Mouse (Mus musculus): ENCODE measurements around the gene Pid1. TPM values are rescaled to one million over a fixed set of nuclear protein-coding genes. Genes with fewer than 3 reads are reported as not detected.

Pid1 gene
- polyA plus RNA-seq, 1 experiment from 2014 or later, result 107 TPM

GRCm38 (mm10) chr1:84132451-84132850, 231.5 kb downstream of the Pid1 start:
- no peak for ATAC-seq (ENCODE audit: low FRiP score, low read depth)
- Histone ChIP-seq H3K4me3 (no peak overlapping the region), H3K4me2 (replicated peaks) (no peak overlapping the region), H3K9me3 (no peaks in the 10 kb centered on the region), H3K27ac (no peak overlapping the region), H3K36me3 (no peaks in the 10 kb centered on the region), H3K4me1 (0 out of 2 replicates have a peak, but pooled peaks cover 6% of the 10 kb centered on the region), H3K9ac (no peak overlapping the region), H3K27me3 (replicated peaks) (no peaks in the 10 kb centered on the region)
- 48% methylated on average over 4 of the region's 4 CpGs for WGBS

- no peak overlapping the region for H3K4me3 ChIP-seq
- WGBS, result 85% methylated on average over 1 of the region's 1 CpGs
- no peak overlapping the region for H3K9ac ChIP-seq
- 0 out of 2 replicates have a peak, but pooled peaks cover 6% of the 10 kb centered on the region for H3K4me1 ChIP-seq
- H3K4me2 ChIP-seq (replicated peaks), result no peak overlapping the region
- no peaks in the 10 kb centered on the region for H3K36me3 ChIP-seq
- H3K9me3 ChIP-seq, result no peaks in the 10 kb centered on the region
- no peak overlapping the region for H3K27ac ChIP-seq
- H3K27me3 ChIP-seq (replicated peaks), result no peaks in the 10 kb centered on the region
- ATAC-seq (ENCODE audit: low FRiP score, low read depth), result no peak
Observed at GRCm38 (mm10) chr1:84131799-84132198, 232.2 kb downstream of the Pid1 start.

DNA sequence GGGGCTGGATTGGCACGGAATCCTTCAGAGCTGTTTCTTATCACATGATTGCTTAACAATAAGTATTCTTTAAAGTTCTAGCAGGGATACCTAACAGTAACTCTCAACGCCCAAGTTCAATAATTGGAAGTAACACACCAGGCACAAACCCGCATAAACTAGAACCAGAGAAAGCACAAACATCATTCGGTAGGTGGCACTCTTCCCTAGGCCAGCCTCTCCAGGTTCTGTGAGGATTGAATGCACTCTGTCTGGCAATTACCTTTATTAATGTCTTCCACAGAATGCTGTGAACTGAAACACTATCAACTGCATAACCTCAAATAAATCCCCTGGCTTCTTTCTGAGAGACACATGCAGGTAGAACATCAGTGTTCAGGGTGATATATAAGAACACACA, 235.5 kb downstream of the Pid1 start:
- 0 out of 2 replicates have a peak, but pooled peaks cover 6% of the 10 kb centered on the region for H3K4me1 ChIP-seq
- H3K9ac ChIP-seq, result no peak overlapping the region
- H3K27me3 ChIP-seq (replicated peaks), result no peaks in the 10 kb centered on the region
- no peak for ATAC-seq (ENCODE audit: low FRiP score, low read depth)
- H3K9me3 ChIP-seq, result no peaks in the 10 kb centered on the region
- H3K4me2 ChIP-seq (replicated peaks), result no peak overlapping the region
- WGBS, result 72% methylated on average over 4 of the region's 4 CpGs
- no peaks in the 10 kb centered on the region for H3K36me3 ChIP-seq
- no peak overlapping the region for H3K27ac ChIP-seq
- no peak overlapping the region for H3K4me3 ChIP-seq

GRCm38 (mm10) chr1:84119306-84119705, 244.7 kb downstream of the Pid1 start:
- no peaks in the 10 kb centered on the region for H3K9me3 ChIP-seq
- H3K9ac ChIP-seq, result no peak overlapping the region
- H3K4me2 ChIP-seq (replicated peaks), result no peak overlapping the region
- H3K27ac ChIP-seq, result no peak overlapping the region
- H3K27me3 ChIP-seq (replicated peaks), result no peaks in the 10 kb centered on the region
- no peaks in the 10 kb centered on the region for H3K4me1 ChIP-seq
- 85% methylated on average over 2 of the region's 2 CpGs for WGBS
- H3K4me3 ChIP-seq, result no peak overlapping the region
- no peak for ATAC-seq (ENCODE audit: low FRiP score, low read depth)
- no peaks in the 10 kb centered on the region for H3K36me3 ChIP-seq

DNA sequence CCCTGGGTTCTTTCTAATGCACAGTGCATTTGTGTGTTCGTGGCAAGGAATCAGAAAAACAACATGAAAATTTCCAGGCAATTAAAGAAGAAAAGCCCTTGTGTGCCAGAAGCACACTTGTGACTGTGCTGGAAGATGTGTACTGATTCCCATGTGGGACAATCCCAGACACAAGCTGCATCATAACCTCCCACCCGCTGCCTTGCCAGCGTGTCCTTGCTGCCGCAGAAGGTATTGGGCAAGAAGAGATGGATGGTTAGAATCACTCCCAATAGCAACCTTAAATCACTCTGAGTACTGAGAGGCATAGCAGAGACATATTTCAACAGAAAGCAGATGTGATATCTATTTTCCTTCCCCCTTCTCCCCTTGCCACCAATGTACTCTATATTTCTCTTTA, 257.2 kb downstream of the Pid1 start:
- H3K27me3 ChIP-seq (replicated peaks), result no peaks in the 10 kb centered on the region
- no peak overlapping the region for H3K4me2 ChIP-seq (replicated peaks)
- H3K27ac ChIP-seq, result no peak overlapping the region
- no peaks in the 10 kb centered on the region for H3K4me1 ChIP-seq
- ATAC-seq (ENCODE audit: low FRiP score, low read depth), result no peak
- no peak overlapping the region for H3K4me3 ChIP-seq
- H3K36me3 ChIP-seq, result no peaks in the 10 kb centered on the region
- H3K9me3 ChIP-seq, result no peaks in the 10 kb centered on the region
- no peak overlapping the region for H3K9ac ChIP-seq
- WGBS, result 78% methylated on average over 4 of the region's 4 CpGs

DNA sequence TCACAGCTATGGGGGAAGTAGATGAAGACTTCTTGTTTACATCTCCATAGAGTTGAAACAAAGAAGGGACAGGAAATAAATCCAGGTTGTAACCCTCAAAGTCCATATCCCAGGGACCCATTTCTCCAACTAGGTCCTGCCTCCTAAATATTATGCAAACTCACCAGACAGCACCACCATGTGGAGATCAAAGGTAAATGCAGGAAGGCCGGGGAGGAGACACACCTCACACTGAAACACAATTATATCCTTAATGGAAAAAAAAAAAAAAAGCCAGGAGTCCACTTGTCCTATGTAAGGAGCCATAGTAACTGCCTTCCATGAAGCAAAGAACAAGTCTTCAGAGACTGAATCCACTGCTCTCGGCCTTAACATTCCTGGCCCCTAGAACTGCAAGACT, 261.9 kb downstream of the Pid1 start:
- Histone ChIP-seq H3K4me3 (no peak overlapping the region), H3K27me3 (replicated peaks) (no peaks in the 10 kb centered on the region), H3K4me1 (no peaks in the 10 kb centered on the region), H3K9me3 (0 out of 2 replicates have a peak, but pooled peaks cover 3% of the 10 kb centered on the region), H3K9ac (no peak overlapping the region), H3K36me3 (no peaks in the 10 kb centered on the region), H3K27ac (no peak overlapping the region), H3K4me2 (replicated peaks) (no peak overlapping the region)
- no peak for ATAC-seq (ENCODE audit: low FRiP score, low read depth)
- WGBS, result 90% methylated on average over 2 of the region's 2 CpGs

DNA sequence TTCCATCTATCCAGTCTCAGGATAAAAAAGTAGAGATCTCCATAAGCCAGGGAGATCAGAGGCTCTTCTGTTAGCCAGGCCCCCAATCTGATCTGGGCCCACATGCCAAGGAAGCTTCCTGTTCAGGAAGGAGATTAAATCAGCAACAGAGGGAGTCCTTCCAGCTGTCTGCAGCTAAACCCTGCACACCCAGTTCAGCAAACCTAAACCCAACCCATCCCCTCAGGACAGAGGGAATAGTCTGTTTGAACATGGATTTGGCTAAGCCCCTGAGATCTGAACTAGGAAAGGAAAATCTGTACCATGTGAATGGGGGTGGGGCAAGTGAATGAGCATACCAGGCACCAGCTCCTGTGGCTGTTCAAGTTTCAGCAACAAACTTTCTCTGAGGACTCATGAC, 266.6 kb downstream of the Pid1 start:
- no peaks in the 10 kb centered on the region for H3K4me1 ChIP-seq
- no peak overlapping the region for H3K4me2 ChIP-seq (replicated peaks)
- ATAC-seq (ENCODE audit: low FRiP score, low read depth), result no peak
- H3K9me3 ChIP-seq, result 0 out of 2 replicates have a peak, but pooled peaks cover 3% of the 10 kb centered on the region
- no peaks in the 10 kb centered on the region for H3K36me3 ChIP-seq
- no peaks in the 10 kb centered on the region for H3K27me3 ChIP-seq (replicated peaks)
- no peak overlapping the region for H3K4me3 ChIP-seq
- H3K27ac ChIP-seq, result no peak overlapping the region
- no peak overlapping the region for H3K9ac ChIP-seq

- no peak overlapping the region for H3K9ac ChIP-seq
- no peaks in the 10 kb centered on the region for H3K9me3 ChIP-seq
- no peak overlapping the region for H3K27ac ChIP-seq
- WGBS, result 57% methylated on average over 2 of the region's 2 CpGs
- H3K4me2 ChIP-seq (replicated peaks), result no peak overlapping the region
- H3K36me3 ChIP-seq, result no peaks in the 10 kb centered on the region
- H3K4me1 ChIP-seq, result no peaks in the 10 kb centered on the region
- no peaks in the 10 kb centered on the region for H3K27me3 ChIP-seq (replicated peaks)
- no peak overlapping the region for H3K4me3 ChIP-seq
- peak; percentile 50; the same call in 1 of the 2 replicates for ATAC-seq (ENCODE audit: low FRiP score, low read depth)
Observed at GRCm38 (mm10) chr1:84093291-84093690, 270.7 kb downstream of the Pid1 start.

GRCm38 (mm10) chr1:84089664-84090063, 274.3 kb downstream of the Pid1 start:
- H3K4me2 ChIP-seq (replicated peaks), result no peak overlapping the region
- H3K4me3 ChIP-seq, result no peak overlapping the region
- no peaks in the 10 kb centered on the region for H3K36me3 ChIP-seq
- H3K27ac ChIP-seq, result no peak overlapping the region
- no peaks in the 10 kb centered on the region for H3K9me3 ChIP-seq
- H3K9ac ChIP-seq, result no peak overlapping the region
- 82% methylated on average over 2 of the region's 2 CpGs for WGBS
- no peaks in the 10 kb centered on the region for H3K27me3 ChIP-seq (replicated peaks)
- H3K4me1 ChIP-seq, result no peaks in the 10 kb centered on the region
- ATAC-seq (ENCODE audit: low FRiP score, low read depth), result no peak

DNA sequence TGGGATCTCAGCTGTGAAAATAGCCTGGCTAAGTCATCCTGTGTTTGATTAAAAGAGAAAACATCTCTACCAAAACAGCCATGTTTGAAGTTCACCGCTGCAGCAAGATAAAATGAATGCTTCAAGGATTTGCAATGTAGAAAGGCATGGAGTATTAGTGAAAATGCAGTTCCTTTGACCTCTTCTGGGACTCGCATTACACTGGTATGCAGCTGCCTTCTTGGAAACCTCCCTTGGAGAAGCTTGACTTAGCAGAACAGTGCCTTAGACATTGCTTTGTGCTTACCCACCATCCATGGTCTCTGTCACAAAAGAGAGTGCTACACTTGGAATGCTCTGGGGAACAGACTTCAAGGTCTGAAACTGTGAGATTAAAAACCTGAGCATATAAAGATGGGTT, 276.0 kb downstream of the Pid1 start:
- no peak overlapping the region for H3K9ac ChIP-seq
- no peak overlapping the region for H3K4me2 ChIP-seq (replicated peaks)
- H3K27me3 ChIP-seq (replicated peaks), result no peaks in the 10 kb centered on the region
- H3K27ac ChIP-seq, result no peak overlapping the region
- H3K4me1 ChIP-seq, result no peaks in the 10 kb centered on the region
- no peaks in the 10 kb centered on the region for H3K36me3 ChIP-seq
- H3K9me3 ChIP-seq, result no peaks in the 10 kb centered on the region
- 80% methylated on average over 2 of the region's 2 CpGs for WGBS
- ATAC-seq (ENCODE audit: low FRiP score, low read depth), result no peak
- H3K4me3 ChIP-seq, result no peak overlapping the region

GRCm38 (mm10) chr1:84087325-84087724, 276.7 kb downstream of the Pid1 start:
- Histone ChIP-seq H3K4me2 (replicated peaks) (no peak overlapping the region), H3K27me3 (replicated peaks) (no peaks in the 10 kb centered on the region), H3K4me3 (no peak overlapping the region), H3K9ac (no peak overlapping the region), H3K9me3 (no peaks in the 10 kb centered on the region), H3K4me1 (no peaks in the 10 kb centered on the region), H3K27ac (no peak overlapping the region), H3K36me3 (no peaks in the 10 kb centered on the region)
- ATAC-seq (ENCODE audit: low FRiP score, low read depth), result no peak
- WGBS, result 70% methylated on average over 6 of the region's 6 CpGs

DNA sequence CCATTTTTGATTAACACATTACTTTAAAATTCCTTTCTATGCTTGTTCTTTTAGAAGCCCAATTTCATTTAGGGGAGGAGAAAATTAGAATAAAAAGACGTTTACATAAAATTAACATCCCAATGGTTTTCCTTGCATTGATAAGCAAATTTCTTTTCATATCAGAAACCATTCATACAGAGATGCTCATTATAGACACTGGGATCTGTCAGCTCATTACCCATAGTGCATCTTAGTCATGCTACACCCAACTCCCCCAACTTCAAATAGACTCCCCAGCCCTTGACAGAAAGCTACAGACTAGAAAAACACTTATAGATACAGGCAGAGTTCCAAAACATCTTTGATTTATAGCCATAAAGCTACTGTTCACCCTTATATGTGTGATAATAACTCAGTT, 277.5 kb downstream of the Pid1 start:
- no peaks in the 10 kb centered on the region for H3K4me1 ChIP-seq
- no peaks in the 10 kb centered on the region for H3K9me3 ChIP-seq
- H3K27me3 ChIP-seq (replicated peaks), result no peaks in the 10 kb centered on the region
- no peak overlapping the region for H3K27ac ChIP-seq
- no peak overlapping the region for H3K9ac ChIP-seq
- no peak overlapping the region for H3K4me3 ChIP-seq
- ATAC-seq (ENCODE audit: low FRiP score, low read depth), result no peak
- H3K4me2 ChIP-seq (replicated peaks), result no peak overlapping the region
- H3K36me3 ChIP-seq, result no peaks in the 10 kb centered on the region
- WGBS, result 70% methylated on average over 1 of the region's 1 CpGs

- Histone ChIP-seq H3K9me3 (no peaks in the 10 kb centered on the region), H3K4me2 (replicated peaks) (no peak overlapping the region), H3K4me1 (no peaks in the 10 kb centered on the region), H3K4me3 (no peak overlapping the region), H3K9ac (no peak overlapping the region), H3K27me3 (replicated peaks) (no peaks in the 10 kb centered on the region), H3K36me3 (no peaks in the 10 kb centered on the region), H3K27ac (no peak overlapping the region)
- ATAC-seq (ENCODE audit: low FRiP score, low read depth), result no peak
- WGBS, result 98% methylated on average over 3 of the region's 3 CpGs
Observed at GRCm38 (mm10) chr1:84085361-84085760, 278.6 kb downstream of the Pid1 start.
